Mouse (Mus musculus) forebrain, embryonic 12.5 days (tissue): ENCODE measurements around the gene Slc7a4. TPM values are rescaled to one million over a fixed set of nuclear protein-coding genes. Genes with fewer than 3 reads are reported as not detected.
"Not testable (repeated sequence)": the region's sequence is repeated elsewhere in the genome, so short reads cannot be mapped to it uniquely, and the experiment has no call there.

ENCODE experiments used
- ATAC-seq: fragments of 200-750 bp; cut with Nextera tagmentation; 2 replicates; pipeline ENCODE4 v1.8.0; 2017; ENCODE audit warnings: moderate TSS enrichment; ENCODE audit not compliant: low FRiP score
- H3K27ac ChIP-seq: fragments of 300-500 bp; sonication (generic); 2 replicates; pipeline ENCODE4 v1.5.1; 2016; ENCODE audit warnings: mild to moderate bottlenecking
- H3K27me3 ChIP-seq: fragments of 300-500 bp; sonication (generic); 2 replicates; pipeline ENCODE4 v1.6.1; 2016; ENCODE audit warnings: mild to moderate bottlenecking
- H3K36me3 ChIP-seq: fragments of 300-500 bp; sonication (generic); replicated peaks from 2 replicates; pipeline ENCODE4 v1.6.1; 2016; ENCODE audit warnings: mild to moderate bottlenecking
- H3K4me1 ChIP-seq: fragments of 300-500 bp; sonication (generic); 2 replicates; pipeline ENCODE4 v1.6.1; 2016
- H3K4me2 ChIP-seq: fragments of 300-500 bp; sonication (generic); 2 replicates; pipeline ENCODE4 v1.6.1; 2016; ENCODE audit warnings: mild to moderate bottlenecking, moderate library complexity
- H3K4me3 ChIP-seq: fragments of 300-500 bp; sonication (generic); replicated peaks from 2 replicates; pipeline ENCODE4 v1.5.1; 2016; ENCODE audit warnings: mild to moderate bottlenecking
- H3K9ac ChIP-seq: fragments of 300-500 bp; sonication (generic); 2 replicates; pipeline ENCODE4 v1.6.1; 2016; ENCODE audit warnings: mild to moderate bottlenecking
- H3K9me3 ChIP-seq: fragments of 300-500 bp; sonication (generic); 2 replicates; pipeline ENCODE4 v1.6.1; 2016
- WGBS: fragments of 180-500 bp; shearing (Covaris S2); methylation state at CpG from one replicate; pipeline ENCODE4 v1.1.7; 2016; 5-methylcytosine and 5-hydroxymethylcytosine counted together
- polyA plus RNA-seq: library from polyadenylated mRNA; unstranded; fragments of >200 nt; fragmentation: Nextera tagmentation; extraction: Ambion mirVana; gene quantifications from 2 replicates; pipeline ENCODE4 v1.2.1, GENCODE M21; 2016

The Slc7a4 gene
- 5.5 and 6.6 TPM in 2 replicates for polyA plus RNA-seq

DNA sequence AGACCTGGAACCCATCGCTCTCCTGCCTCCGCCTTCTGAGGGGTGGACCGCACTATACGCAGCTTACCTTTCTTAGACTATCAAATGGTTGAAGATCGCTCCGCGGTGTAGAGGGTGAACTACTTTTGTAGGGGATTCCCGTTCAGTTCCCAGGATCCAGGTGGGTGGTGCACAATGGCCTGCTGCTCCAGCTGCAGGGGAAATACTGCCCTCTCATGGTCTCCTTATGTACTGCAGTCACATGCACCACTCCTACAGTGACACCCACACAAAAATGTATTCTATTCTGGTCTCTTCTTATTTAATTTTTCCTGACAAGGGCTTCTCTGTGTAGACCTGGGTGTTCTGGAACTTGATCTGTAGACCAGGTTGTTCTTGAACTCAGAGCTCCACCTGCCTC is at the start of gene Slc7a4:
Slc7a4 (minus strand) TSS at position 151 of the 400 bp plus-strand sequence.
- H3K27me3 ChIP-seq = no peaks in the 10 kb centered on the region
- ATAC-seq = no peak
- H3K4me2 ChIP-seq = no peak within 1 kb of the TSS
- no peak within 1 kb of the TSS for H3K4me3 ChIP-seq
- no peaks in the 10 kb centered on the region for H3K36me3 ChIP-seq
- no peaks in the 10 kb centered on the region for H3K4me1 ChIP-seq
- WGBS = 13% methylated on average over 8 of the region's 8 CpGs
- H3K9ac ChIP-seq = 0 out of 2 replicates have a peak within 1 kb of the TSS, but pooled peaks have one; percentile 4
- no peak within 1 kb of the TSS for H3K27ac ChIP-seq
- no peaks in the 10 kb centered on the region for H3K9me3 ChIP-seq

DNA sequence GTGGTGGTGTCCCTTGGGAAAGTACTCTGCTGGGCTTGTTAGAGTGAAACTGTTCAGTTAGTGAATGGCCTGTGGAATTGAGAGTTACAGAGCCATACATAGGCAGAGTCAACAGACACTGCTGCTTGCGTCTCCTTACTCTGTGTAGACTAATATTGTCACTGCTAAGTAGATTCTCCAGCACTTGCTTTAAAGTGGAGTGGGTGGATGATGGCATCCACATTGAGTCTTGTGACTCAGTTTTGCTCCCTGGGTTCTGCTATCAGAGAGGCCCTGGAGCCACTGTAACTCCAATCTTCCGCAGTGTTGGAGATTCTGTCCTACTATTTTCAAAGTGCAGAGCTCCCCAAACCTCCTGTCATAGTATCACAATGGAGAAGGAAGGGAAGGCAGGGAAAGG is 49.6 kb upstream of the Slc7a4 start:
- no peaks in the 10 kb centered on the region for H3K27me3 ChIP-seq
- 93% methylated on average over 2 of the region's 2 CpGs for WGBS
- no peaks in the 10 kb centered on the region for H3K4me1 ChIP-seq
- no peak overlapping the region for H3K27ac ChIP-seq
- H3K36me3 ChIP-seq = peaks cover 87% of the 10 kb centered on the region
- H3K9me3 ChIP-seq = no peaks in the 10 kb centered on the region
- H3K9ac ChIP-seq = no peak overlapping the region
- no peak overlapping the region for H3K4me3 ChIP-seq
- H3K4me2 ChIP-seq = no peak overlapping the region
- ATAC-seq = no peak

DNA sequence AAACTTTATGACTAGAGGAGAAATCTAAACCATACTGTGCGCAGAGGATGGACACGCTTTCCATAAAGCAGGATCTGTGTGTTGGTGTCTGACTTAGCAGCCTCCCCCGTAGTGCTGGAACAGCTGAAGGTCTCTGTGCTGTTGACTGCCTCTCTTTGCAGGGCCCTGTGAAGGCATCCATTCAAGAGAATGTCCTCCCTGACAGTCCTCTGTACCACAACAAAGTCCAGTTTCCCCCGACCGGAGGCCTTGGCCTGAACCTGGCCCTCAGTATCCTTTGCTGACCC is 43.2 kb upstream of the Slc7a4 start:
- H3K27ac ChIP-seq = no peak overlapping the region
- H3K9ac ChIP-seq = no peak overlapping the region
- no peaks in the 10 kb centered on the region for H3K27me3 ChIP-seq
- no peak overlapping the region for H3K4me2 ChIP-seq
- H3K36me3 ChIP-seq = peaks cover 84% of the 10 kb centered on the region
- 95% methylated on average over 5 of the region's 5 CpGs for WGBS
- H3K9me3 ChIP-seq = no peaks in the 10 kb centered on the region
- H3K4me3 ChIP-seq = no peak overlapping the region
- no peaks in the 10 kb centered on the region for H3K4me1 ChIP-seq
- no peak for ATAC-seq

DNA sequence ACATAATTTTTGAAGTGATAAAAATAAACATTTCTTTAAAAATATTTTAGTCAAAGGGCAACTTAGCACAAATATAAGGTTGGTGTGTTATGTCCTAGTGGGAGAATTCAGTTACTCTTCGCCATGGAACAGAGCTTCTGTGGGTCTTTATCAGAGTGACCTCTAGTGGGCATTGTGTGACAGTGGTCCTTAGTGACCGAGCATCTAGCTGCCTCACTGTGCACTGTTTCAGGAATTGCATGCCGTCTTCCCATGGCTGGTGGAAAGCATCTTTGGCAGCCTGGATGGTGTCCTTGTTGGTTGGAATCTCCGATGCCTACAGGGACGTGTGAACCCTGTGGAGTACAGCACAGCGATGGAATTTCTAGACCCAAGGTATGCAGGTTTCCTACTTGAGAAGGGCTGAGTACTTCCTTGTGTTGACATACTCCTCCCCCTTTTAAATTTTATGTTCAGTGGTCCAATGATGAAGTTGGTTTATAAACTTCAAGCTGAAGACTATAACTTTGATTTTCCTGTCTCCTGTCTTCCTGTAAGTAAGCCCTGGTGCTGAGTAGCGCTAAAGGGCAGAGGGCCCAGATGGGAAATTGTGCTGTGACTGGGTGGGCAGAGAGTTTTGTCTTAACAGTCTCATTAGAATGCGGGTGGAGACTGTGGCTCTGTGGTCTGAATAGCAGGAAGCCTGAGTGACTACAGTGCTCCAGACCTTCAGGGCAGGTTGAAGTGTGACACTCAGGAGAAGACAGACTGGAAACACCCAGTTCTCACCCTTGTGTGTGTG is 42.7 kb upstream of the Slc7a4 start:
- H3K9me3 ChIP-seq = no peaks in the 10 kb centered on the region
- H3K36me3 ChIP-seq = peaks cover 81% of the 10 kb centered on the region
- 0 out of 2 replicates have a peak, but pooled peaks have one; percentile 41 for ATAC-seq
- H3K4me2 ChIP-seq = no peak overlapping the region
- 0 out of 2 replicates have a peak, but pooled peaks cover 1% of the 10 kb centered on the region for H3K4me1 ChIP-seq
- no peak overlapping the region for H3K9ac ChIP-seq
- H3K27me3 ChIP-seq = no peaks in the 10 kb centered on the region
- 74% methylated on average over 8 of the region's 8 CpGs for WGBS
- no peak overlapping the region for H3K4me3 ChIP-seq
- no peak overlapping the region for H3K27ac ChIP-seq

DNA sequence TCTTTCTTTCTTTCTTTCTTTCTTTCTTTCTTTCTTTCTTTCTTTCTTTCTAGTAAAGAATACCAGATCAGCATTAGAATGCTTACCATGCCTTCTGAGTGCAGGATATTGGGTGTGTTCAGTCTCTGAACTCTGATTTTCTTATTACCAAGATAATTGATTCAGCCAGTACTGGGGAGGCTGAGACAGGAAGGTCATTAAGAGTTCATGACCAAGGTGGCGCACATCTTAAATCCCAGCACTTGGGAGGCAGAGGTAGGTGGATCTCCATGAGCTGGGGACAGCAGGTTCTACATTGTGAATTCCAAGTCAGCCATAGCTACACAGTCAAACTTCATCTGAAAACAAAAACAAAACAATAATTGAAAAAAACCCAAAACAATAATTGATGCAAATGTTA is 38.9 kb upstream of the Slc7a4 start:
- no peak overlapping the region for H3K27ac ChIP-seq
- H3K4me2 ChIP-seq = no peak overlapping the region
- H3K9ac ChIP-seq = no peak overlapping the region
- ATAC-seq = no peak
- H3K4me3 ChIP-seq = no peak overlapping the region
- H3K27me3 ChIP-seq = peaks cover 3% of the 10 kb centered on the region; the same call in 1 of the 2 replicates
- no peaks in the 10 kb centered on the region for H3K9me3 ChIP-seq
- H3K36me3 ChIP-seq = peaks cover 48% of the 10 kb centered on the region
- H3K4me1 ChIP-seq = peaks cover 13% of the 10 kb centered on the region
- WGBS = 91% methylated on average over 1 of the region's 1 CpGs

DNA sequence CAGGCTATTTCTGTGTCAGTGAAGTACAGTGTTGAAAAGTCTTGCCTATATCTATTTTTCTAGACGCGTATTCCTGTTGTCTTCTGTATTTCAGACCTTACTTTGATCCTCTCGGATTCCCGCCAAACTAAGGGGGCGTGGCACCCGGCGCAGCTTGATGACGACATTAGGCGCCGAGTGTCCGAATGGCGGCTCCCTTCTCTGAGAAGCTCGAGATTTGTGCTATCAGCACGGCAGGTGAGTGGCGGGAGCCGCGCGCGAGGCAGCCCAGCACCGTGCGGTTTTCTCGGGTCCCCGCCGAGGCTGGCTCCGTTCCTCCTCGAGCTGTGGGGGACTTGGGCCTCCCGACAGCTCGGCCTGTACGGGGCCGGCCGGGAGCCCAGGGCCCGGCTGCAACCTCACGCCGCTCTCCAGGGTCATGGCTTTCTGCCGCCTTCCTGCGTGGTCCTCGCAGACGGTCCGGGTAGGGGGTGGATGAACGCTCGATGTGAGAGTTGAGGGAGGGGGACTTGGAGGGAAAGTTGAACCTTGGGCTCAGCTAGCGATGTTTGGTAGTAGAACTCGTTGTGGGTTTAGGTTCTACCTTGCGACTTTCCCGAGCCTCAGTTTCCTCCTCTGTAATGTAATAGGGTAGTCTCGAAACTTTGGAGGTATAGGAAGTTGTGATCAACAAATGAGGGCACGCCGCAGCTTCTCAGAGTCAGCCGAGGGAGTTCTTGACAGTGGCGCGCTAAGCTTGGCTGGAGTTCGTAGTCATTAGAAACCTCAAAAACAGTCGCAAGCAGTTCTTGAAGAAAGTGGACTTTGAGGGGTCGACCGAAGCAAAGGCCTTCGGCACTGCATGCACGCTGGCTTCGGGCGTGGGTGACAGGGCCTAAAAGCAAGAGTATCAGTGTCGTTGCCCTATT is 36.4 kb upstream of the Slc7a4 start, which contains the start of gene Smpd4:
Smpd4 (plus strand) TSS at position 157 of the 908 bp plus-strand sequence.
- H3K27ac ChIP-seq = 0 out of 2 replicates have a peak within 1 kb of the TSS, but pooled peaks have one; percentile 46

DNA sequence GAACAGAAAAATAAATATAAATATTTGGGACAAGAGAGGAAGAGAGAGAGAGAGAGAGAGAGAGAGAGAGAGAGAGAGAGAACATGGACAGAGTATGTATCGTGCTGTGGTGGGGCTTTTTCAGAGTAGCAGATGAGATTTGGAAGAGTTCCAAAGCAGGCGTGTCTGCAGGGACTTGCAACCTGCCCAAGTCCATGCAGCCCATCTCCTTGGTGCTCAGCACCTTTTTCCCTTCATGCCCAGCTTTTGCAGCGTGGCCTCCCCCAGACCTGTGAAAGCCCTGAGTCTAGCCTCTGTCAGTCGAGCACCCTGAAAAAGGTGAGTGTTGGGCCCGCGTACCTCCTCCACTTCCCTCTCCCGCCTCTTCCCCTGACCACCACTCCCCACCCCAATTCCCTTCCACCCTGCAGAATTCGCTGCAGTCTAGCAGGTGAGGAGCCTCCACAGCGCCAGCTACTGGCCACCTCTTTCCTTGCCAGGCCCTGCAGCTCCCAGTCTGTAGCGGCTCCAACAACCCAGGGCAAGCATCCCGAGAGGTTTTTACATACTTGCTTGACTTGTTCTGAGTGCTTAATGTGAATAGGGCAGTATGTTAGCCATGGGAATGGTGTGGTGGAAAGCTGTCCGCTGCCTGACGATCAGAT is 35.0 kb upstream of the Slc7a4 start:
- 20% methylated on average over 13 of the region's 13 CpGs for WGBS

More for the DNA sequence above, 36.4 kb upstream of the Slc7a4 start, which contains the start of gene Smpd4:
- Histone ChIP-seq H3K9me3 (no peaks in the 10 kb centered on the region), H3K9ac (peak within 1 kb of the TSS; percentile 93), H3K4me1 (peaks cover 13% of the 10 kb centered on the region), H3K4me2 (peak within 1 kb of the TSS; percentile 77), H3K36me3 (peaks cover 25% of the 10 kb centered on the region), H3K4me3 (peak within 1 kb of the TSS; percentile 95), H3K27me3 (peaks cover 3% of the 10 kb centered on the region; the same call in 1 of the 2 replicates)
- peak; percentile 82 for ATAC-seq
- WGBS = 3% methylated on average over 60 of the region's 60 CpGs

DNA sequence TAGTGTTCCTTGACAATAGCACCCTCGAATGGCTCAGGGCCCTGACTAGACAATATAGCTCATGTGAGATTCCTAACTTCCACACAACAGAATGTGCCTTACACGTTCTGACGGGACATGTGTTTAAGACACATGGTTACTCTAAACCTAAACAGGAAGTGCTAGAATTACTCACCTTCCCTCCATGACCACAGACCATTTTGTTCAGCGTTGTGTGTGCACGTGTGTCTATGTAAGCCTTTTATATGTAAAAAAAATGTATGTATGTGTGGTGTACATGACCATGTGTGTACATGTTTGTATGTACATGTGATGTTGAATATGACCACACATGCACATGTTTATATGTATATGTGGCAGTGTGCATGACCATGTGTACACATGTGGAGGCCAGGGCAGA is 33.2 kb upstream of the Slc7a4 start:
- Histone ChIP-seq H3K27me3 (peaks cover 3% of the 10 kb centered on the region; the same call in 1 of the 2 replicates), H3K4me2 (no peak overlapping the region), H3K9me3 (no peaks in the 10 kb centered on the region), H3K36me3 (no peaks in the 10 kb centered on the region), H3K27ac (no peak overlapping the region), H3K4me3 (no peak overlapping the region), H3K9ac (no peak overlapping the region), H3K4me1 (peaks cover 13% of the 10 kb centered on the region)
- ATAC-seq = no peak
- WGBS = 88% methylated on average over 5 of the region's 5 CpGs

More for the DNA sequence above, 35.0 kb upstream of the Slc7a4 start:
- Histone ChIP-seq H3K4me1 (peaks cover 13% of the 10 kb centered on the region), H3K27me3 (peaks cover 3% of the 10 kb centered on the region; the same call in 1 of the 2 replicates), H3K4me2 (0 out of 2 replicates have a peak overlapping the region, but pooled peaks have one; percentile 15), H3K4me3 (no peak overlapping the region), H3K9ac (no peak overlapping the region; the same call in 1 of the 2 replicates), H3K27ac (no peak overlapping the region), H3K36me3 (peaks cover 12% of the 10 kb centered on the region), H3K9me3 (no peaks in the 10 kb centered on the region)
- no peak for ATAC-seq

DNA sequence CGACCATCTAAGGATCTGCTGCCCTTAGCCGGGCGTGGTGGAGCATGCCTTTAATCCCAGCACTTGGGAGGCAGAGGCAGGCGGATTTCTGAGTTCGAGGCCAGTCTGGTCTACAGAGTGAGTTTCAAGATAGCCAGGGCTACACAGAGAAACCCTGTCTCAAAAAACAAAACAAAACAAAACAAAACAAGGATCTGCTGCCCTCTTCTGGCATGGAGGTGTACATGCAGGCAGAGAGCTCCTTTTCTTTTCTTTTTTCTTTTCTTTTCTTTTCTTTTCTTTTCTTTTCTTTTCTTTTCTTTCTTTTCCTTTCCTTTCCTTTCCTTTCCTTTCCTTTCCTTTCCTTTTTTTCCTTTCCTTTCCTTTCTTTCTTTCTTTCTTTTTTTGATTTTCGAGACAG is 31.7 kb upstream of the Slc7a4 start:
- not testable (repeated sequence) for H3K9me3 ChIP-seq, ATAC-seq

DNA sequence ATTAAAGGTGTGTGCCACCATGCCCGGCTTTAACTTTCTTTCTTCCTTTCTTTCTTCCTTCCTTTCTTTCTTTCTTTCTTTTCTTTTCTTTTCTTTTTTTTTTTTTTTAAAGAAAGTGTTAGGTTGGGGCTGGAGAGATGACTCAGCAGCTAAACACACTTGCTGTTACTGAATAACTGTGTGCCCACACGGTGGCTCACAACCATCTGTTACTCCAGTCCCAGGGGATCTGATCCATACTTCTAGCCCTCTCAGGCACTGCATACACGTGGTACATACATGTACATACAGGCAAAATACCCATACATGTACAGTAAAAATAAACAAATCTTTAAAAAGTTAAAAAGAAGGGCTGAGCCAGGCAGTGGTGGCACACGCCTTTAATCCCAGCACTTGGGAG is 28.4 kb upstream of the Slc7a4 start:
- Histone ChIP-seq H3K4me3 (no peak overlapping the region), H3K9ac (no peak overlapping the region), H3K27me3 (no peaks in the 10 kb centered on the region), H3K4me1 (no peaks in the 10 kb centered on the region), H3K4me2 (no peak overlapping the region), H3K36me3 (no peaks in the 10 kb centered on the region), H3K27ac (no peak overlapping the region), H3K9me3 (no peaks in the 10 kb centered on the region)
- 78% methylated on average over 4 of the region's 4 CpGs for WGBS
- no peak for ATAC-seq

More for the DNA sequence above, 31.7 kb upstream of the Slc7a4 start:
- H3K27ac ChIP-seq, H3K4me1 ChIP-seq, H3K4me3 ChIP-seq, H3K9ac ChIP-seq, H3K4me2 ChIP-seq, H3K36me3 ChIP-seq, H3K27me3 ChIP-seq: not testable (repeated sequence)
- 91% methylated on average over 6 of the region's 6 CpGs for WGBS

DNA sequence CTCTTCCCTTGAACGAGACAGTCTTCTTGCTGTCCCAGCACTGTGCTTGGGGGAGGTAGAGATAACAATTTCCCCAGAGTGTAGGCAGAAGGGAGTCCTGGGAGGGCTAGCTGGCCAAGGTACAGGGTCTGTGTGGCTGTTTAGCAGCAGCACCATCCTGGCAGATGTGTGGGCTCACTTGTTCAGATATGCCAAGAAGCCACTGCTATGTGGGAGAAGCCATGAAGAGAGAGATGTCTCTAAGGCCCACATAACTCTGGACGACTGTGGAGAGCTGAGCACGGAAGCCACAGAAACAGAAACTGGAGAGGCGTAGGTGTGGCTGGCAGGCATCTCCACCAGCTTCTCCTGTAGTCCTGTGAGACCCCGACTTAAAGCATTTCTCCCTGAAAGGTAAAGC is 22.7 kb upstream of the Slc7a4 start:
- Histone ChIP-seq H3K9ac (no peak overlapping the region), H3K27me3 (0 out of 2 replicates have a peak, but pooled peaks cover 4% of the 10 kb centered on the region), H3K9me3 (no peaks in the 10 kb centered on the region), H3K4me2 (no peak overlapping the region), H3K4me3 (no peak overlapping the region), H3K4me1 (no peaks in the 10 kb centered on the region), H3K36me3 (no peaks in the 10 kb centered on the region), H3K27ac (no peak overlapping the region)
- ATAC-seq = no peak
- 81% methylated on average over 5 of the region's 5 CpGs for WGBS

DNA sequence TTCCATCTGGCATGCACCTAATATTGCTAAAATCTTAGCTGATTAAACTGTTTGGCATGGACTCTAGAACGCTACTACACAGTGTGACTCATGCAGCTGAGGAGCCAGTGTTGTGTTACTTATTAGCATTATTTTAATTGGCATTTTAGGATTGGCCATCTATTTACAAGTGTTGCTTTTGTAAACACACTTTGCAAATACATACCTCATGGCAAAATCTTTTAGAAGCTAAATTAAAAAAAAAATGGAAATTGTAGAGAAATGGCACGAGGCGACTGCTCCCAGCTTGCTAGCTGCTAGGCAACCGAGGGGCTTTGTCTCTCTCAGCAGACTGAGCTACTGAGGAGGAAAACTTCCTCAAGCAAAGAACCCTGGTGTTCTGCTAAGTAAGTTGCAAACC is 21.9 kb upstream of the Slc7a4 start:
- no peak for ATAC-seq
- no peak overlapping the region for H3K9ac ChIP-seq
- H3K36me3 ChIP-seq = no peaks in the 10 kb centered on the region
- no peaks in the 10 kb centered on the region for H3K4me1 ChIP-seq
- no peak overlapping the region for H3K4me2 ChIP-seq
- H3K4me3 ChIP-seq = no peak overlapping the region
- no peaks in the 10 kb centered on the region for H3K9me3 ChIP-seq
- 61% methylated on average over 4 of the region's 4 CpGs for WGBS
- H3K27ac ChIP-seq = no peak overlapping the region
- 0 out of 2 replicates have a peak, but pooled peaks cover 4% of the 10 kb centered on the region for H3K27me3 ChIP-seq
